Comparison of ENCODE assay signal across 1 mouse cellular context in genomic region chr15:78509297-78509899, GRCm38 (mm10).
TF ChIP-seq lines count a peak whose summit lies in the region.

No protein-coding gene starts in this region.

TF ChIP-seq in ES-E14, 5 proteins besides CTCF, POLR2A, EP300 and RAD21:
- TF ChIP-seq ZNF384 (IDR thresholded peaks at IDR 0.05; ENCODE audit: low read depth, low read length) (peak; percentile 91), MAFK (IDR thresholded peaks at IDR 0.05; ENCODE audit: insufficient read depth, low read depth, low read length) (no peak)
